Mouse (Mus musculus) cerebellum, adult 2 months (tissue): Measurements from ENCODE around the gene Zfpl1. TPM values are rescaled to one million over a fixed set of nuclear protein-coding genes. Genes with fewer than 3 reads are reported as not detected.

Source experiments
- DNase-seq, 2 experiments: peaks; one replicate each; pipeline ENCODE4 v3.0.0; 2021
- H3K27ac ChIP-seq: fragments of 200-500 bp; 2 replicates; pipeline ENCODE4 v1.5.1; 2012; ENCODE audit warnings: low read length, control low read depth, inconsistent platforms; ENCODE audit not compliant: insufficient read depth
- H3K27me3 ChIP-seq: fragments of 200-500 bp; 2 replicates; pipeline ENCODE4 v1.6.1; 2012; ENCODE audit warnings: inconsistent platforms, mild to moderate bottlenecking, low read length, moderate library complexity; ENCODE audit not compliant: control insufficient read depth, insufficient read depth
- H3K4me1 ChIP-seq: fragments of 200-500 bp; 2 replicates; pipeline ENCODE4 v1.6.1; 2011; ENCODE audit warnings: low read length; ENCODE audit not compliant: control insufficient read depth, insufficient read depth
- H3K4me3 ChIP-seq: fragments of 200-500 bp; replicated peaks from 2 replicates; pipeline ENCODE3; 2011; ENCODE audit warnings: mild to moderate bottlenecking, low read depth, low read length, control low read depth; ENCODE audit not compliant: insufficient read depth
- CTCF ChIP-seq: fragments of 200-500 bp; IDR thresholded peaks from 2 replicates; pipeline ENCODE4 v1.5.1; 2011; ENCODE audit warnings: low read depth, mild to moderate bottlenecking, control low read depth, low read length, moderate library complexity, borderline replicate concordance; ENCODE audit not compliant: insufficient read depth
- POLR2A ChIP-seq: fragments of 200-500 bp; IDR thresholded peaks from 2 replicates; pipeline ENCODE4 v1.6.1; 2011; ENCODE audit warnings: low read length, control low read depth, borderline replicate concordance; ENCODE audit not compliant: insufficient read depth
- WGBS: fragments of 180-500 bp; shearing (Covaris S2); methylation state at CpG from one replicate; pipeline ENCODE4 v1.1.7; 2018; 5-methylcytosine and 5-hydroxymethylcytosine counted together
- polyA plus RNA-seq: library from polyadenylated mRNA; depleted of rRNA; stranded (reverse); fragments of >200 nt; gene quantifications from 2 replicates; pipeline ENCODE4 v1.2.3, GENCODE M21; 2012

Zfpl1 gene
- polyA plus RNA-seq, 1 experiment: 79.2 TPM

DNA sequence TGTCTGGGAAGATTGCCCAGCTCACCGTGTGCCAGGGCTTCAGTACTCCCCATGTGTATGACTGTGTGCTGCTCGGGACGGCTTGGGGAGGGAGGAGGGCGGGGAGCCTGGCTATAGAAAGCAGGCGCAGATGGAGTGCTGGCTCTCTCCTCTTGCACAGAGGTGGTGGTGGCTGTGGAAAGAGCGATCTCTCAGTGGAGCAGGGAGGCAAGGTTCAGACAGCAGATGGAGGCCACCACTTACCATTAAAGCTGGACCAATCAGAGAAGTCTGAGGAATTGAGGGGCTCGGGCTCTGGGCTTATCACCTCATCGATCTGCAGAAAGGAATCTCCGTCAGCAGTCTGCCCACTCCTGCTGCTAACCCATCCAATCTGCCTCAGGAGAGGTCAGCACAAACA lies 2.6 kb downstream of the Zfpl1 start, which contains the start of gene Gm28374:
TSS of gene Gm28374 (minus strand) at position 101 of the 400 bp plus-strand sequence.
- WGBS: 29% methylated on average over 9 of the region's 9 CpGs
- Histone ChIP-seq H3K27me3 (no peaks in the 10 kb centered on the region), H3K4me3 (no peak within 1 kb of the TSS), H3K4me1 (0 out of 2 replicates have a peak, but pooled peaks cover 3% of the 10 kb centered on the region), H3K27ac (no peak within 1 kb of the TSS)
- no peak for DNase-seq
- no peak for TF ChIP-seq POLR2A
- TF ChIP-seq CTCF: no peak

DNA sequence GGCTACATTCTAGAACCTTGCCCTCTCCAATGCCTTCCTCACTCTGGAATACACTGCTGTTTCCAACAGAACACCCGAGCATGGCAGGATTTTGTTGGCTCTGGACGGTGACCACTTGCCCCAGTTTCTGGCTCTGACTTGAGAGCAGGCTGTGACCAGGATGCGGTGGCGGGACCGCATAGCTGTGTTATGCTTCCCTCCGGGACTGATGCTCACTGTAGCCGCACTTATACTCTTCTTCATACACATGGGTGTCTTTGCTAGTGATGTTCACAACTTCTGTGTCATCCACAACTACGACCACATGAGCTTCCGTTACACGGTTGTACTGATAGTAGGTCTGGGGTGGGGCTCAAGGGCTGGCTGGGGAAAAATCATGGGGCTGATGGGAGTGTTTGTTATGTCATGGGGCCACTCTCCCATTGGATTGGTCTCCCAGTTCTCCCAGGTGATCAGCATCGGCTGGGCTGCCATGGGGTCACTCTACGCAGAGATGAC lies 4.7 kb downstream of the Zfpl1 start, which contains the start of gene Tmem262:
TSS of gene Tmem262 (plus strand) at position 51 of the 498 bp plus-strand sequence.
- no peak within 1 kb of the TSS for H3K27ac ChIP-seq
- 90% methylated on average over 12 of the region's 12 CpGs for WGBS
- TF ChIP-seq CTCF: no peak
- no peak for TF ChIP-seq POLR2A
- DNase-seq: no peak
- no peaks in the 10 kb centered on the region for H3K27me3 ChIP-seq
- peaks cover 8% of the 10 kb centered on the region for H3K4me1 ChIP-seq
- H3K4me3 ChIP-seq: no peak within 1 kb of the TSS

DNA sequence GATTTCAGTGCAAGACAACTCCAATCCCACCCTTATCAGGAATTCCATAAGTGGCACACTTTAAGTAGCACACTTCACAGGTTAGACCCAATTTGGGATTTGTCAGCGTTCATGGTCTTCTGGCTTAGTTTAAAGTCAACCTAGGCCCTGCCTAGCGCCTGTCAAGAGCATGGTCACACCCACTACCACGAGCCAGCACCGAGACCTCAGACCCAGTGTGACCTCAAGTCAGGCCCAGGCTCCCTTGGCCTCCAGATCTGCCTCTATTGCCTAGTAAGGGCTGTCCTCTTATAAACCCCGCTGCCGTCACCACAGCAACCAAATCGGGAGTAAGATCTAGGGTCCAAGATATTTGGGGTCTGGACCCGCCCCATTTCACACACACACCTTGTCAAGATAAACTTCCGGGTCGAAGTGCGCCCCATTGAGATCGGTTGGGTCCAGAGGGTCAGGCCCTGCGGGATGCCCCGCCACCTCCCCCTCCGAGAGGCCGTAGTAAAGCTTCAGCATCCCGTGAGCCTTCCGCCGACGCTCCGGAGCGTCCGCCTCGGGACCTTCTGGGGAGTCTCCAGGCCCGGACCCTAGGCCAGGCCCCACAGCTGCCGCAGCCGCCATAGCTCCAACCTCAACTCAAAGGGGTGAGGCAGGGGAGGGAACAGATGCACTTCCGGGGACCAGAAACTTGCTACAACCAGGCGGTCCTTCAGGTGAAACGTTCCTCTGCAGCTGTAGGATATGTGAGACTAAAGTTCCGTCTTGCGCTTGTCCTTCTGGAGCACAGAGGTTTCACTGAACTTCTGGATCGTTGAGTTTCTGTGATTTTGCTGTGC lies 8.0 kb downstream of the Zfpl1 start, which contains the start of gene Vps51:
TSS of gene Vps51 (minus strand) at position 668 of the 830 bp plus-strand sequence.
- WGBS: under 1% methylated on average over 33 of the region's 33 CpGs
- H3K27ac ChIP-seq: peak within 1 kb of the TSS; percentile 81
- DNase-seq: peak; percentile 89 to 90

DNA sequence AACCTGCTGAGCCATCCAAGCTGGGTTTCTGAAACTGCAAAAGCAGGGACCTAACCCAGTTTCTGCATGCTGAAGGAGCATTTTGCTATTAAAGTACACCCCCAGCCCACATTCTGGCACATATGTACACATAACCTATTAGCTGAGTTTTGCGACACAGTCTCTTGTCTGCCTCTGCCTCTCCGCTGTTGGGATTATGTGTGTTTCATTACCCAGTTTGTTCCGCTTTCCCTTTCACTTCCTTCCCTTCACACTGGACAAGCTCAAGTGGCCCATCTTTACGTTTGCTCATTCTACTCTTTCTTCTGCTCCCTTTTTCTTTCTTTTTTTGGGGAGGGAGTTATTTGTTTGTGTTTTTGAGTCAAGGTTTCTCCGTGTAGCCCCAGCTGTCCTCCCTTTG lies 10.9 kb downstream of the Zfpl1 start:
- Histone ChIP-seq H3K27me3 (no peaks in the 10 kb centered on the region), H3K27ac (no peak overlapping the region), H3K4me1 (peaks cover 5% of the 10 kb centered on the region), H3K4me3 (no peak overlapping the region)
- WGBS: 92% methylated on average over 5 of the region's 5 CpGs
- no peak for DNase-seq
- TF ChIP-seq POLR2A (no peak), CTCF (no peak)

More for the DNA sequence above, 8.0 kb downstream of the Zfpl1 start, which contains the start of gene Vps51:
- Histone ChIP-seq H3K4me1 (peaks cover 5% of the 10 kb centered on the region), H3K27me3 (no peaks in the 10 kb centered on the region), H3K4me3 (peak within 1 kb of the TSS; percentile 81)
- TF ChIP-seq POLR2A: peak; percentile 33; the same call in 1 of the 2 replicates
- no peak for TF ChIP-seq CTCF

DNA sequence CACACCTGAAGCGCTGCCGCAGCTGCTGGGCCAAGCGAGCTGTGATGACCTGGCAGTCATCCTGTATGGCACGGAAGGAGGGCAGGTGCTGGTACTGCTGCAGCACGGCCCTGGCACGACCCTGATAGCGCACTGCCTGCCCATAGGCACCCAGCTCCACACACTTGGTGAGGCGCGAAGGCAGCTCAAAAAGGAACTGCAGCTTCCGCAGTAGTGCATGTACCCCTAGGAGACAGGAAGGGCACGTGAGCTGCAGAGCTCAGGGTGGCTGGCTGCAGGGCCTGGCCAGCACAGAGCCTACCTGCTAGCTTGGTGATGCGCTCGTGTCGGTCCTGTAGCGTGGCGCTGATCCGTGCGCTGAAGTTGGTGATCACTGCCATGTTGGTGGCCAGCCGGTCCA lies 13.5 kb downstream of the Zfpl1 start:
- H3K4me3 ChIP-seq: no peak overlapping the region
- H3K27ac ChIP-seq: no peak overlapping the region
- 80% methylated on average over 19 of the region's 19 CpGs for WGBS
- TF ChIP-seq CTCF: no peak
- TF ChIP-seq POLR2A: no peak
- no peak for DNase-seq
- H3K27me3 ChIP-seq: no peaks in the 10 kb centered on the region
- peaks cover 12% of the 10 kb centered on the region for H3K4me1 ChIP-seq

DNA sequence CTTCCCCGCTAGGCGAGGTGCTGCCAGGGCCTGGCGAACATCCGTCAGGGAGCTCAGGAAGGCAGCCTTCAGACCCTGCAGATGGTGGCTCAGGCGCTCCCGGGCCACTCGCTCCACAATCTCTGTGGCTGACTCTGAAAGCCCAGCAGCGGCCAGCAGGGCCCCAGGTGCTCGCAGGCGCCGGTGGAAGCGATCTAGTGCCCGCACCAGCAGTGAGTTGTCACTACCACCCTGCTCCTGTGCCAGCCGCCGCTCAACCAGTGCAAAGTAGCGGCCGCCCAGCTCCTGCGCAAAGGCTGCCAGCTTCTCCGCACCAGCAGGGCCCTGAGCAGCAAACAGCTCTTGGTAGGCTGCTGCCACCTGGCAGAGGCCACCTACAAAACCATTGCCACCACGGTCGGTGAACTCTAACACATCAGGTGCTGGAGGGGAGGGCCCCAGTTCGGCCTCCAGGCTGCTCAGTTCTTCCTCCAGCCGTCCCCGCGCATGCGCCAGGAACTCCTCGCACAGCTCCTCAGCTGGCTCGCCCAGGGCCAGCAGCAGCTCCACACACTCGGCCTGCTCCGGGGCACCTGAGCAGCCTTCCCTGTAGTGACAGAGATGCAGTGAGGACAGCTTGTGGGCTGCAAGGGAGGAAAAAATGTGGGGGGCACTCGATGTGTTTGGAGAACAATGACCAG lies 14.0 kb downstream of the Zfpl1 start:
- 55% methylated on average over 31 of the region's 31 CpGs for WGBS
- TF ChIP-seq CTCF (no peak), POLR2A (no peak)
- Histone ChIP-seq H3K4me3 (no peak overlapping the region), H3K4me1 (peaks cover 9% of the 10 kb centered on the region), H3K27ac (no peak overlapping the region), H3K27me3 (no peaks in the 10 kb centered on the region)
- DNase-seq: no peak

DNA sequence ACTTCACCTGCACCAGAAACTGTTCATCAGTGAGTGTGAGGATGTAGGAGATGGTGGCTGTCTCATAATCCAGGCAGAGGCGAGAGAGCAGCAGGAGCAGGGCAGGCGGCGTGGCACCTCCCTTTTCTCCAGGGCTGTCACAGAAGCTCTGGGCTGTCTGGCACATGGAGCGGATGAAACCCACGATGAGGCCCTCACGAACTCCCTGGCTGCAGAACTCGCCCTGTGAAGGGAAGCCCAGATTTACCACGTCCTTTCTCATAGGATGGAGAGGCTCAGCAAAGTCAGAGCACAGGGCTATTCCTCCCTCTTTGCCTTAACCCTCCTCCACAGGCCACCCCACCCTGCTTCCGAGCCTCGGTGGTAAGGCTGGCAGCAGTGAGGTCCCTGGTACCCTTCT lies 14.9 kb downstream of the Zfpl1 start:
- peaks cover 9% of the 10 kb centered on the region for H3K4me1 ChIP-seq
- no peak overlapping the region for H3K27ac ChIP-seq
- H3K4me3 ChIP-seq: no peak overlapping the region
- no peak for DNase-seq
- no peak for TF ChIP-seq CTCF
- TF ChIP-seq POLR2A: no peak
- 70% methylated on average over 10 of the region's 10 CpGs for WGBS
- no peaks in the 10 kb centered on the region for H3K27me3 ChIP-seq
